Mouse (Mus musculus): Measurements from ENCODE around the gene Gm20737. TPM values are rescaled to one million over a fixed set of nuclear protein-coding genes. Genes with fewer than 3 reads are reported as not detected.
"Not testable (repeated sequence)": the region's sequence is repeated elsewhere in the genome, so short reads cannot be mapped to it uniquely, and the experiment has no call there.

Gene Gm20737
- polyA plus RNA-seq (2012; rRNA removed) = not detected in 2 replicates
- not detected in 2 replicates for polyA plus RNA-seq (2014; fragmentation: Nextera tagmentation; extraction: Ambion mirVana)

DNA sequence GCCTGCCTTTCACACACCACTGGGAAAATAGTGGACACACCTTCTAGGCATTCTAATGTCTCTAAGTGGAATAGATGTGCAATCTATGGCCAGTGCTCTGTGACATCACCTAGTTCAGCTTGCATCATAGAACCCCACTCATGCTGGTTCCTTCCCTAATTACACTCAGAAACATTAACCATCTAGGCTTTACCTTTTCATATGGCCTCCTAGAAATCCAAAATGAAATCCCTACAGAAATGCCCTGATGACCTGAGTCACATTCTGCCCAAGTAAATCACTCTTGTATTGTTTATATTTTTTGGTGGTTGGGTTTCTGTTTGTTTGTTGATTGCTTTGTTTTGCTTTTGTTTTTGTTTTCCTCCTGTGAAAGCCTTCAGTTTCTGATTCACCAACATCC, at the start of gene Gm20737:
TSS of gene Gm20737 (minus strand) at position 101 of the 400 bp plus-strand sequence.
- H3K4me2 ChIP-seq (ENCODE audit: low read depth); H3K27ac ChIP-seq; H3K27me3 ChIP-seq (ENCODE audit: control insufficient read depth, insufficient read depth, low read length); H3K36me3 ChIP-seq (replicated peaks; ENCODE audit: control insufficient read depth, insufficient read depth, low read depth); H3K9me3 ChIP-seq (ENCODE audit: control insufficient read depth, low read length); H3K4me3 ChIP-seq (ENCODE audit: insufficient read depth in 1 of 2, low read depth in 2 of 2, low read length in 2 of 2); H3K9ac ChIP-seq (replicated peaks); ATAC-seq (ENCODE audit: insufficient read depth); H3K4me1 ChIP-seq (replicated peaks; ENCODE audit: control insufficient read depth in 2 of 2, insufficient read depth in 2 of 2, low read length in 1 of 2); DNase-seq (ENCODE audit: low read depth in 3 of 3, low spot score in 3 of 3): not testable (repeated sequence)

DNA sequence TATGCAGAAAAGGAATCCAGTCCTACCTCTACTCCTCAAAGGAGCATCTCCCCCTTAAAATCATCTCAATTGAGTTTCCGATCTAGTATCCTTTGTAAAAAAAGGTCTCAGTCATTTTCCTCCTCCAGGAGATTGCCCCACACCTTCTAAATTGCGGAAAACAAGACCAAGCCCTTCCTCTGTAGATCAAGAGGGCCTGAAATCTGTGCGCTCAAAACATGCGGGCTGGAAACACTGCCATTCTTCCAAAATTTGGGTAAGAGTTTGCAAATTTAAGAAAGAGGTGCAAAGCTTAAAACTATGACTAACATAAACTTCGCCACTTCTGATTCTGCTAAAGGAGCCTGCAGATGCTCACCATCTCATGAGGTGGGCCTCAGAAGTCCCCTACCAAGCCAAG, 17.3 kb upstream of the Gm20737 start, which contains the start of gene Gm21775:
TSS of gene Gm21775 (plus strand) at position 301 of the 400 bp plus-strand sequence.
- not testable (repeated sequence) for H3K36me3 ChIP-seq (replicated peaks; ENCODE audit: control insufficient read depth, insufficient read depth, low read depth); H3K27ac ChIP-seq; H3K9ac ChIP-seq (replicated peaks); ATAC-seq (ENCODE audit: insufficient read depth); H3K4me2 ChIP-seq (ENCODE audit: low read depth); H3K9me3 ChIP-seq (ENCODE audit: control insufficient read depth, low read length); H3K27me3 ChIP-seq (ENCODE audit: control insufficient read depth, insufficient read depth, low read length); H3K4me1 ChIP-seq (replicated peaks; ENCODE audit: control insufficient read depth in 2 of 2, insufficient read depth in 2 of 2, low read length in 1 of 2); H3K4me3 ChIP-seq (ENCODE audit: insufficient read depth in 1 of 2, low read depth in 2 of 2, low read length in 2 of 2); DNase-seq (ENCODE audit: low read depth in 3 of 3, low spot score in 3 of 3)
- 40% methylated on average over 1 of the region's 5 CpGs for WGBS (ENCODE audit: insufficient replicate concordance)

Other genes with a start within 250 kb of the Gm20737 start
- not detected in 2 replicates for gene Gm20834, start 211.5 kb downstream of the Gm20737 start, polyA plus RNA-seq (2012; rRNA removed)
- gene Gm20834, start 211.5 kb downstream of the Gm20737 start, polyA plus RNA-seq (2014; fragmentation: Nextera tagmentation; extraction: Ambion mirVana) = not detected in 2 replicates
- not detected in 2 replicates for gene Gm28510, start 123.3 kb downstream of the Gm20737 start, polyA plus RNA-seq (2012; rRNA removed)
- not detected in 2 replicates for gene Gm28510, start 123.3 kb downstream of the Gm20737 start, polyA plus RNA-seq (2014; fragmentation: Nextera tagmentation; extraction: Ambion mirVana)
- gene Gm21775, start 17.4 kb upstream of the Gm20737 start, polyA plus RNA-seq (2012; rRNA removed) = not detected in 2 replicates
- gene Gm21775, start 17.4 kb upstream of the Gm20737 start, polyA plus RNA-seq (2014; fragmentation: Nextera tagmentation; extraction: Ambion mirVana) = not detected in 2 replicates
- not detected in 2 replicates for gene Gm21900, start 80.3 kb upstream of the Gm20737 start, polyA plus RNA-seq (2012; rRNA removed)
- gene Gm21900, start 80.3 kb upstream of the Gm20737 start, polyA plus RNA-seq (2014; fragmentation: Nextera tagmentation; extraction: Ambion mirVana) = not detected in 2 replicates
- not detected in 2 replicates for gene Gm20777, start 216.4 kb upstream of the Gm20737 start, polyA plus RNA-seq (2012; rRNA removed)
- not detected in 2 replicates for gene Gm20777, start 216.4 kb upstream of the Gm20737 start, polyA plus RNA-seq (2014; fragmentation: Nextera tagmentation; extraction: Ambion mirVana)